Mouse (Mus musculus) monocyte, adult 5-6 weeks (primary cell): ENCODE data around the gene Acat2. TPM values are rescaled to one million over a fixed set of nuclear protein-coding genes. Genes with fewer than 3 reads are reported as not detected.
"Not testable (repeated sequence)": the region's sequence is repeated elsewhere in the genome, so short reads cannot be mapped to it uniquely, and the experiment has no call there.

Source experiments
- ATAC-seq: fragments of 153-309, 156-312 bp; replicated peaks from 2 replicates; pipeline ENCODE4 v1.8.0; 2017; ENCODE audit warnings: mild to moderate bottlenecking; ENCODE audit not compliant: low TSS enrichment, insufficient number of reproducible peaks, severe bottlenecking, poor library complexity, low FRiP score
- total RNA-seq: library from RNA; stranded (forward); fragments of 200-1000, 200-491, 200-594 nt; gene quantifications from 3 replicates; pipeline ENCODE4 v1.2.3, GENCODE M21; 2017

Acat2 gene
- total RNA-seq, 1 experiment from 2014 or later, result 10.4 TPM

DNA sequence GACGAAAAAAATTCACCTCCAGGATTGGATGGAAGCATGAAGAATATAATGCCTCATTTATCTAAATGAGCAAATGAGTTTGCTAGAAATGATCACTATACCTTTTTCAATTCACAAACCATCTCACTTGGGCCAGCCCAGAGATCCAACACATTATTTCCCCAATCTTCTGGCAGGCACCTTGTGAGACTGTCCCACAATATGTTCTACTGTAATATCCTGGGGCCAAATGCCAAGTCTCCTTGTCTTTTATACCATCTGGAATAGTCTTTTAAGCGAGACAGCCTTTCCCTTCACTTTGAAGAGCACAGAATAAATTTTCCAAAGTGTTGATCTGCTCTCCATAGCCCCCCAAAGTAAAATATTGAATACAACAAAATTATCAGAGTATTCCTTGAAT, 13.3 kb upstream of the Acat2 start:
- ATAC-seq, result no peak

DNA sequence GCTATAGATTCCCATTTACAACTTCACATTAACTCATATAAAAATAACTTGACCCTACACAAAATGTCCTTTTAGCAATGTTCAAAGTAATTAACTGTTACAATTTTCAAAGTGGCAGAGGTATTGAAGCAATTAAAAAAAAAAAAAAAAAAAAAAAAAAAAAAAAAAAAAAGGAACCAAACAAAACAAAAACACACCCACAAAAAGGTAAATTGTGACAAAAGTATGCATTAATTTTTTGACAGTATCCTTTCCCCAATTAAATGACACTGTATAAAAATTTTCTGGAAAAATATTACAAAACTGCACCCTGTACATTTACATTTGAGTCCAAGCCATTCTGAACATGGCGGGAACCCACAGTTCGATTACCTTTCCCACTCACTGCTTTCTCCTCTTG, 6.6 kb upstream of the Acat2 start:
- no peak for ATAC-seq

DNA sequence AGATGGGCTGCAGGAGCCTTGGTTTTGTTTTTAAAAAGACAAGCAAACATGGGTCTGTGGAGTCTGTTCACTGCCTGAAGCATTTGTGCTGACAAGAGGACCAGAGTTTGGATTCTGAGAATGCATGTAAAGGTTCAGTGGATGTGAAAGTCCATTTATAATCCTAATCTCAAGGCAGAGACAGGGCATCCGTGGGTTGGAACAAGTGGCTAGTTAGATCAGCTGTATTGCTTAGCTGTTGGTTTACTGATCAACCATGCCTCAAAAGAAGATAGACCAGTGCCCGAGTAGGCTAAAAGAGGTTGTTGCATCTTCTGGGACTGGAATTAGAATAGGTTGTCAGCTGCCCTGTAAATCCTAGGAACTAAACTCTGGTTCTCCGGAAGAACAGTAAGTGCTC, 2.9 kb upstream of the Acat2 start:
- no peak for ATAC-seq

DNA sequence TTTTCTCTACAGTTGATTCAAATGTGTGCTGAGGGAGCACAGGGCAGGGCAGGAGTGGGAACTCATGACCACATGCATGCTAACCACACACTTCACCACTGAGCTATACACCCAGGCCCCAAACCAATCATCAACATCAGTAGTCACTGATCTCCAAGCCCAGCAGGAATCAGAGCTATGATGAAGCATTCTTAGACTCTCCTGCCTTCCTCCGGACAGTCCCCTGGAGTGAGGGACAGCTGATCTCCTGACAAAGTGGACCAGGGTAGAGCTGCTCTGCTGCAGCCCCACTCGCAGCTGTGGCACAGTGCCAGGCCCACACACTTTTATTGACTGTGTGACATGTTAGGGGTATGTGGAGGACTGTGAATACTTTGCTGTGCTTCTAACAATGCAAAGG, 1.2 kb downstream of the Acat2 start:
- not testable (repeated sequence) for ATAC-seq

DNA sequence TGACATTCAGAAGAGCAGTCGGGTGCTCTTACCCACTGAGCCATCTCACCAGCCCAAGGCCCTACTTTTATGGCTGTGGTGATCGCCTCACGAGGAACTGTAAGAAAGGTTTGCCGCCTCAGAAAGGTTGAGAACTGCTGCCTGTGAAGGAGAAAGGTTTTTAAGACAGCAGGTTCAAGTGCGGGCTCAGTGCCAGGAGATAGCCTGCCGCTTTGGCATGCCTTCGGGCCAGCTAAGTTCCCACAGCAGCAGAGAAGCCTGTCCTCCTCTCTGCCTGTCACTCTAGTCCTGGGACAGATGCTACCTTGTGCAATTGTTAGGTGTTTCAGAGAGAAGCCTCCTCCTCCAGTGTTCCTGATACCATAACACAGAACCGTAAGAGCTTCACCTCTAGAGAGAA, 3.9 kb downstream of the Acat2 start:
- ATAC-seq, result no peak

DNA sequence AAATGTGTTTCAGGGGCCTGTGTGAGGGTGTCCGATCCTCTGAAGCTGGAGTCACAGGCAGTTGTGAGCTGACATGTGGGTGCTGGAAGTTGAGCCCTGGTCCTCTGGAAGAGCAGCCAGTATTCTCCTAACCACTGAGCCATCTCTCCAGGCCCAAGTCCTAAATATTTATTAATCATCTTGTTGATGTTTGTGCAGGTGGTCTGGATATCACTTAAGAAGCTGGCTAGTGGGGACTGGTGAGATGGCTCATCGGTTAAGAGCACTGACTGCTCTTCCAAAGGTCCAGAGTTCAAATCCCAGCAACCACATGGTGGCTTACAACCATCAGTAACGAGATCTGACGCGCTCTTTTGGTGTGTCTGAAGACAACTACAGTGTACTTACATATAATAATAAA, 10.9 kb downstream of the Acat2 start:
- no peak for ATAC-seq

DNA sequence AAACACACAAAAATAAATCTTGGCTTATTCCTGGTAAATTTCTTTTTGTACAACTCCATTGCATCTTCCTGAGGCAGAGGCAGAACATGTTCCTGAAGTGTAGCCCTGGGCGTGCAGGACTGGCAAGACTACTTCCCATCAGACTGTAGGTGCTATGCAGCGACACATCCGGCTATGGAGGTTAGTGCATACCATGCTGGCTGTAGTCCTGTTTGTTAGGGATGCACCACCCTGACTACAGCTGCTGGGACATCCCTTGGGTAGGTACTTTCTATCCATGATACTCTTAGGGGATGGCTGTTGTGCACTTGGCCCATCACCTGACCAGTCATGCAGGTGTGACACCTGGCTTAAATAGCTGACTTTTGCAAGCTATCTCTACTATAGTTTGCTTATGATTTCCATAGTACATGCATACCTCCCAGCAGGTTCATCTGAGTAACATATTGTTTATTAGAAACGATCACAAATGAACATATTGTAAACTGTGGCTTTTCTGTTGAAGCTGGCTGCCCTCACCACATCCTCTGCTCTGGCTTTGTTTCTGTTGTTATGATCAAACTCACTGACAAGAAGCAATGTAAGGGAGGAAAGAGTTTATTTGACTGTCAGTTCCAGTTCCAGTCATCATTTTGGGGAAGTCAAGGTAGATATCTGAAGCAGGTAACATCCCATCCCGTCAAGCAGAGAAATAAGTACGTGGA, 17.9 kb downstream of the Acat2 start:
- ATAC-seq, result no peak

DNA sequence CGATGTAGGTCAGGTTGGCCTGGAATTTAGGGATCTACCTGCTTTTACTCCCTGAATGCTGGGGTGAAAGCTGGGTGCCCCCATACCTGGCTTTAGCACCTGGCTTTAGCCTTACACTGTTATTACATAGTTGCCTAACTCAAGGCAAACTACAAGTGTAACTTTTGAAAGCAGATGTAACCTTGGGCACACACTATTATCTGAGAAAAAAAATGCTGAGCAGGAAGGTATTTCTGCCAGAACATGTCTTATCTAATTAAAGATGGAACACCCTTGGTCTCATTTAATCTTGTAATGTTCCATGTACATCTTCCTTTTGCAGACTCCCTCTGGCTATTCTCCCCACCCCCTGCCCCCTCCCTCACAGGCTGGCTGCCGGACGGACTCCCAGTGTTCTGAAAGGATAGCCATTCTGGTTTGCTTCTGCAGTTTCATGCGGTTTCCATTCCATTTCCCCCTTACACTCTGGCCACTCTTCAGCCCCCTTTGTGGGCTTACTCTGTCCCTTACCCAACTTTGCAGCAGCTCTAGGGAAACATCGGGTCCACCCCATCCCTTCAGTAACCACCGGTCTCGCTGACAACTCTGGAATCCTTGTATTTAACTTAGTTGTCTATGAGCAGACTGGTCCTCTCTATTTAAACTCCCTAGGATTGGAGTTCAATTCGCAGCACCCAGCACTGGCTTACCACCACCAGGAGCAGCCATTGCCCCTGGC, 18.8 kb downstream of the Acat2 start:
- ATAC-seq, result no peak

DNA sequence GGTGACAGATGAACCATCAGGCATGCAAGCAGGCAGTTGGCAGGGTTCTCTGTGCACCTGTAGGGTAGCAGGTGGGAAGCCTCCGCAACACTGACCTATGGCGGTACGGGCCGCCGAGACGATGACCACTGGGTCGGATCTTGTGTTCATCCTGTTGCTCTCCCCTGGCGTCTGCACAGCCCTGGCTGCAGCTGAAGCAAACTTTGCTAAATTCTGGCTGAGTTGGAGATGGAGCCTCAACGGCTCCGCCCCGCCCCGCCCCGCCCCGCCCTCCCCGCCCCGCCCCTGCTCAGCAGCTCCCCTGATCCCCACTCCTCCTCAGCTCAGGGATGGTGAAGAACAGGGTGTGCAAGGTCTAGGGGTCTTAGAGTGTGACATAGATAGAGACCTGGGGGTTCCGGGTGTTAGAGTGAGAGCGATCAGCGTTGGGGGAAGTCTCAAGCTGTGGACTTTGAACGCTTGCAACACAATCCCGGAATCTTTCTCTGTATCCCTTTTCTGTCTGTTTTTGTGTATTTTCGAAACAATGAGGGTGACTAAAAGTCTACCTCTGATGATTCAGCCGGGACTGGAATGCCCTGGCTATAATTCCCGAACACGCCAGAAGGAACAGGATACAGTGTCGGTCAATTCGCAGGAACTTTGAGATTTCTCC, 20.3 kb downstream of the Acat2 start, which contains the start of gene Acat3:
Gene Acat3, minus strand, starts transcription at position 450 of the 655 bp plus-strand sequence.
- ATAC-seq, result 0 out of 2 replicates have a peak, but pooled peaks have one; percentile 16

DNA sequence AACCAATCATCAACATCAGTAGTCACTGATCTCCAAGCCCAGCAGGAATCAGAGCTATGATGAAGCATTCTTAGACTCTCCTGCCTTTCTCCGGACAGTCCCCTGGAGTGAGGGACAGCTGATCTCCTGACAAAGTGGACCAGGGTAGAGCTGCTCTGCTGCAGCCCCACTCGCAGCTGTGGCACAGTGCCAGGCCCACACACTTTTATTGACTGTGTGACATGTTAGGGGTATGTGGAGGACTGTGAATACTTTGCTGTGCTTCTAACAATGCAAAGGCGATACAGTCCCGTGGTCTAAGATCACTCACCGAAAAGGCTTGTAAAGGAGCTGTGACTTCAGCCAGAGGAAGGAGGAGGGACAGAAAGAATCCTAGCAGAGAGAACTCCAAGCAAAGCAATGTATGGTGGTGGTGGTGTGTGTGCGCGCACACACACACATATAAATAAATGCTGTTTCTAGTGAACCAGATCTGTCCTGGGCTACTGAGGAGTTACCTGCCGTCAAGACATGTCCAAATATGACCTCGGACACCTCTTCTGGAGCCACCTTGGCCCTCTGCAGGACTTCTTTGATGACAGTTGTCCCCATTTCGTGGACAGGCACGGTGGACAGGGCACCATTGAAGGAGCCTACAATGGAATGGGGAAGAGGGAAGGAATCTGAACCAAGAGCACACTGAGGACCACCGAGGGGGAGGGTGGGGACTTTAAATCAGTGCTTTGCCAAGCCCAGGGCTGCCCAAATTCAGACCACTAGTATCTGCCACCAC, 21.0 kb downstream of the Acat2 start:
- peak; percentile 40; the same call in 1 of the 2 replicates for ATAC-seq

DNA sequence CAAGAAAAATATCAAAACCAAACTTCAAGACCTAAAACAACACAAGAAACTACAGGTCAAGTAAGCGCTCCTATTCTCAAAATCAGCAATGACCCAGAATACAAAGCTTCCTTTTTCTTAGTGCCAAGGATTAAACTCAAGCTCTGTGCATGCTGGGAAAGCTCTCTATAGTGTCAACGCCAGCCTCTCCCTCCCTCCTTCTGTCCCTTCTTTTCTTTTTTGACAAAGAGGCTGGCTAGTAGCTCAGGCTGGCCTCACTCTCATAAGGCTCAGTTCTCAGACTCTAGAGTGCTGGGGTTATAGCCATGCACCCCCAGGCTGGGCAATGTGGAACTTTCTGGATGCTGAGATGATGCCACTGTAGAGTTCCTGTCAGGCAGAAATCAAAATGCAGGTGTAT, 22.5 kb downstream of the Acat2 start:
- ATAC-seq, result no peak

DNA sequence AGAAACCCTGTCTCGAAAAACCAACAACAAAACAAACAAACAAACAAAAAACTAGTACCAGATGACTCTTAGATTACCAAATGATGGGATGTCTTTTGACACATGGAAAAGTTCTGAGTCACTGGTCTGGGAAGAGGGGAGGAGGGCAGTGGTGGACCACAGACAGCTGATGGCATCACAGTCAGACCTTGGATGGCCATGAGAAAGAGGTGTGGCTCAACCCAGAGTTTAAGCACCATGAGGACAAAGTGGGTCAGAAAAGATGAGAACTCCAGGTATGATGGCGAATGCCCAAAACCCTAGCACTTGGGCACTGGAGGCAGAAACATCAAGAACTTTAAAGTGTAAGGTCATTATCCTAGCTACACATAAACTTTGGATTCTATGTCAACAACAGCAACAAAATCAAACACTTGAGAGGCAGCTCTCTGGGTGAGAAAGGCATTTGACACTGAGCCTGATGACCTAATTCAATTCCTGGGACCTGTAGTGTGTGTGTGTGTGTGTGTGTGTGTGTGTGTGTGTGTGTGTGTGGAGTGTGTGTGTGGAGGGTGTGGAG, 23.1 kb downstream of the Acat2 start:
- ATAC-seq, result no peak

DNA sequence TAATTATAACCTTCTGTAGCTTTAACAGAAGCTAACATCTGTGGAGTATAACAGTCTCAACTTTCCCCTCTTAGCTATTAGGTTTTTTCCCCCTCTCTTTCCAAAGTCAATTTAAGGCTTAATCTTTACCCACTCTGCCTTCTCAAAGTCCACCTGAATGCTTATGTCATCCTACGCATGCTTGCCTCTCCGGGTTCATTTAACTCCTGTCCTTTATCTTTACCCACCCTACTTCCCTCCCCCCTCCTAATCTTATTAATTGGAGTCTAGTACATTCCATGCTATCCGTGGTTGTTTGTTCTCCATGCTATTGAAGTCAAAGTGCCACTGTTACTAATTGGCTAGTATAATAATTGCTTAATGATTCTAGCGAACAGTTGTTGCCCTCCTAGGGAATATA, 24.8 kb downstream of the Acat2 start:
- ATAC-seq, result no peak

DNA sequence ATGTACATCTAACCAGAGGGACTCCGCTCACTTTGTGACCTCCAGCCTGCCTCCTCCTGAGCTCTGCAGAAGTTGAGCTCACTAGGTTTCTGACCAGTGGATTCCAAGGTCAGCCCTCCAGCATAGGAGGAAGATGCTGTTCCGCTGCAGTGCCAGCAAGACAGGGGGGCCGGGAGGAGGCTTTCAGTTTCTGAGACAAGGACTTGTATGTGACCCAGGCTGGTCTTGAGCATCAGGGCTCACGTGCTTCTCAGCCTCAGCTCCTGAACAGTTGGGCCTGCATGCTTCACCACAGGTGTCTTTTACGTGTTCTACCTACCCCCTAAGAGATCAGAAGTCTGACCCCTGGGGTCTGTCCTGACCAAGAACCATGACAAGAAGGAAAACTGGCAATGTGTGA, 29.0 kb downstream of the Acat2 start:
- not testable (repeated sequence) for ATAC-seq

DNA sequence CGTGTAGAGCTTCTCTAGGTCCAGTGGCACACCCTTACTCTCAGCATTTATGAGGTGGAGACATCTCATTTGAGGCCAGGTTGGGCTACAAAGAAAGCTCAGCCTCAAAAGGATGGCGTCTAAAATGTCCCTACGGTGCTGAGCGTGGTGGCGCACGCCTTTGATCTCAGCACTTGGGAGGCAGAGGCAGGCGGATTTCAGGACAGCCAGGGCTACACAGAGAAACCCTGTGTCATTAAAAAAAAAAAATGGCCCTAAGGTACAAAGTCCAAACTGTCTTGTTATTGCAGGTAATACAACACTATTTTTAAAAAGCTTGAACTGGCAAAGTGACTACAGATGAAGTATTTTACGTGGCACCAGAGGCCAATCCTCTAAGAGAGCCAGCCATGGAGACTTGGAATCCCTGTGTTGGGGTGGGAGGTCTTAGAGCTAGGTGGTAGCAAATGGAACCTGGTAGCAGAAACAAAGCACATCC, 34.8 kb downstream of the Acat2 start:
- ATAC-seq, result no peak

DNA sequence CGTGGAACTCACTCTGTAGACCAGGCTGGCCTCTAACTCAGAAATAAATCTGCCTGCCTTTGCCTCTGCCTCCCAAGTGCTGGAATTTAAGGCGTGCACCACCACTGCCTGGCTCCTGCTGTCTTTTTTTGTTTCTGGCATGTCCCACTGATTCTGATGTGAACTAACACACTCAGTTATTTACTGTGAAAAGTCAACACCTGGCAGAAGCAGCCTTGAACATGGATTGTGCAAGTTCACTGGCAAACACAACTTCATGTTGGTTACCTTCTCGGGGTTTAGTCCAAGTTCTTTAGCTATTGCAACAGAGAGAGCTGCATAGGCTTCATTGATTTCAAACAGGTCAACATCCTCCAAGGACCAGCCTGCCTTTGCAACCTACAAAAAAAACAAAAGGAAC, 35.5 kb downstream of the Acat2 start:
- ATAC-seq, result no peak

DNA sequence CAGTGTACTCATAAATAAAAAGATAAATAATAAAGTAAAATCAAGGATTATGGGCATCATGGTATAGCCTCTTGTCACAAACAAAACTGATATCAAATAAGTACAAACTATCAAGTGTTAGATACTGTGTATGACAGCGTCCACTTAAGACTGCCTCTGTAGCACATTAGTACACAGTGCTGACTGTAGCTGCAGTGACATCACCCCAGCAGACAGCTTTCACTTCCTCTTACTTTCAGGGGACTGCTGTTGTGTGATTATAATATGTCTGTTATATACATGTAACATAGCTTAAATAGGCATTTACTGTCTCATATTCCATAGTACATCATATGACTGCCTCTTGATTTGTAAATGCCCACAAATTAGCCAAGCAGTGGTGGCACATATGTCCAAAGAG, 39.5 kb downstream of the Acat2 start:
- peak; percentile 58 for ATAC-seq

DNA sequence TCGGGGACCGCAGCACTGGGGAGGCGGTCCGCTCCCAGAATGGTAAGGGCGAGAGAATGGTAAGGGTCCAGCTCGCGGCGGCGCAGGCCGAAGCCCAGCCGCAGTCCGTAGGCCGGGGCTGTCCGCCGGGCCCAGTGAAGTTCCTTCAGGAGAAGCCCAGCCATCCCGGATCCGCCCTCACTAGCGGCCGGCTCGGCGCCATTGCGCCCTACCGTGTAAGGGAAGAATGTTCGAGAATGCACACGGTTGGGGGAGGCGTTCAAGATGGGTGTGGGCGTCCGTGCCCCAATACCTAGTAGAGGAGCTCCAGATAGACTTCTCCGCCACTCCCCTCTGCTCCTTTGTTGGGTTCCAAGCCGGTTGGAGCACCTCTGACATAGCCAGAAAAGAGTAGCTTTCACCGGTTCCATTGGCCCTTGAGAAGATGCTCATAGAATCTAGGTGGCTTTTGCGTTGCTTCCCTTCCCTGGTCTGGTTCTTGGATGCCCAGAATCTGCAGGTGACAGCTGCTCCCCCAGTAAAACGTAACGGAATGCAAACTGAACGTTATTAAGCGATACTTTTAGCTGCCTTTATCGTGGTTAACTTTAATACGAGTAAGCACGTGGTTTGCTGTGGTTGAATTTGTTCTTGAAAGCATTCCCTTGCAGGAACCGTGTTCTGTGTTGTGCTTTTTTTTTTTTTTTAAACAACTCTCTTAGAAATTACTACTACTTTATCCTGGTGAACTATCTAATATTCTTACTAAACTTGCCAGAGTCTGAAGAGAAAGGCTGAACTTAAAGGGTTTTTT, 43.8 kb downstream of the Acat2 start:
- ATAC-seq, result peak; percentile 20; the same call in 1 of the 2 replicates
